Mouse (Mus musculus) embryonic facial prominence, embryonic 12.5 days (tissue): Measurements from ENCODE around the gene Slf1. TPM values are rescaled to one million over a fixed set of nuclear protein-coding genes. Genes with fewer than 3 reads are reported as not detected.
"Not testable (repeated sequence)": the region's sequence is repeated elsewhere in the genome, so short reads cannot be mapped to it uniquely, and the experiment has no call there.

Experiments
- ATAC-seq: fragments of 200-750 bp; cut with Nextera tagmentation; 2 replicates; pipeline ENCODE4 v1.8.0; 2017; ENCODE audit not compliant: insufficient number of reproducible peaks, insufficient read depth, low FRiP score, low TSS enrichment
- H3K27ac ChIP-seq: fragments of 300-500 bp; sonication (generic); 2 replicates; pipeline ENCODE4 v1.5.1; 2016; ENCODE audit warnings: mild to moderate bottlenecking
- H3K27me3 ChIP-seq: fragments of 300-500 bp; sonication (generic); 2 replicates; pipeline ENCODE4 v1.6.1; 2016; ENCODE audit warnings: mild to moderate bottlenecking, moderate library complexity
- H3K36me3 ChIP-seq: fragments of 300-500 bp; sonication (generic); 2 replicates; pipeline ENCODE4 v1.6.1; 2016; ENCODE audit warnings: mild to moderate bottlenecking
- H3K4me1 ChIP-seq: fragments of 300-500 bp; sonication (generic); 2 replicates; pipeline ENCODE4 v1.6.1; 2016
- H3K4me2 ChIP-seq: fragments of 300-500 bp; sonication (generic); replicated peaks from 2 replicates; pipeline ENCODE4 v1.6.1; 2016; ENCODE audit warnings: mild to moderate bottlenecking, moderate library complexity
- H3K4me3 ChIP-seq: fragments of 300-500 bp; sonication (generic); 2 replicates; pipeline ENCODE4 v1.5.1; 2016; ENCODE audit warnings: mild to moderate bottlenecking
- H3K9ac ChIP-seq: fragments of 300-500 bp; sonication (generic); 2 replicates; pipeline ENCODE4 v1.6.1; 2016; ENCODE audit warnings: mild to moderate bottlenecking, moderate library complexity
- H3K9me3 ChIP-seq: fragments of 300-500 bp; sonication (generic); 2 replicates; pipeline ENCODE4 v1.6.1; 2016; ENCODE audit warnings: mild to moderate bottlenecking, moderate library complexity
- WGBS: fragments of 180-500 bp; shearing (Covaris S2); methylation state at CpG from one replicate; pipeline ENCODE4 v1.1.7; 2016; 5-methylcytosine and 5-hydroxymethylcytosine counted together
- polyA plus RNA-seq: library from polyadenylated mRNA; unstranded; fragments of >200 nt; fragmentation: Nextera tagmentation; extraction: Ambion mirVana; gene quantifications from 2 replicates; pipeline ENCODE4 v1.2.1, GENCODE M21; 2016

Slf1 gene
- 43.7 and 52.4 TPM in 2 replicates for polyA plus RNA-seq

GRCm38 (mm10) chr13:77134931-77135620 lies at the start of gene Slf1, which contains the start of gene 2210408I21Rik:
Slf1 (minus strand) TSS chr13:77135473.
2210408I21Rik (plus strand) TSS chr13:77135540.
- under 1% methylated on average over 65 of the region's 65 CpGs for WGBS
- Histone ChIP-seq H3K4me1 (peaks cover 10% of the 10 kb centered on the region), H3K27ac (peak within 1 kb of the TSS; percentile 96), H3K27me3 (no peaks in the 10 kb centered on the region), H3K4me2 (peak within 1 kb of the TSS; percentile 61), H3K9ac (peak within 1 kb of the TSS; percentile 93), H3K4me3 (peak within 1 kb of the TSS; percentile 91), H3K36me3 (no peaks in the 10 kb centered on the region), H3K9me3 (no peaks in the 10 kb centered on the region)
- peak; percentile 95 for ATAC-seq

- Histone ChIP-seq H3K4me3 (no peak overlapping the region), H3K9me3 (no peaks in the 10 kb centered on the region), H3K4me2 (no peak overlapping the region), H3K9ac (no peak overlapping the region), H3K4me1 (no peaks in the 10 kb centered on the region), H3K27me3 (no peaks in the 10 kb centered on the region), H3K36me3 (no peaks in the 10 kb centered on the region), H3K27ac (no peak overlapping the region)
- ATAC-seq, result no peak
These were observed 42.7 kb upstream of the Slf1 start for GRCm38 (mm10) chr13:77177931-77178330.

- no peaks in the 10 kb centered on the region for H3K27me3 ChIP-seq
- no peaks in the 10 kb centered on the region for H3K9me3 ChIP-seq
- H3K27ac ChIP-seq, result no peak overlapping the region
- no peak for ATAC-seq
- no peak overlapping the region for H3K9ac ChIP-seq
- H3K36me3 ChIP-seq, result no peaks in the 10 kb centered on the region
- 91% methylated on average over 2 of the region's 2 CpGs for WGBS
- H3K4me3 ChIP-seq, result no peak overlapping the region
- peaks cover 10% of the 10 kb centered on the region for H3K4me1 ChIP-seq
- H3K4me2 ChIP-seq, result no peak overlapping the region
These were observed 5.6 kb upstream of the Slf1 start for GRCm38 (mm10) chr13:77140890-77141289.

- WGBS, result under 1% methylated on average over 11 of the region's 11 CpGs
- H3K9me3 ChIP-seq, result no peaks in the 10 kb centered on the region
- H3K4me3 ChIP-seq, result peak overlapping the region; percentile 91
- peak; percentile 59 for ATAC-seq
- peak overlapping the region; percentile 61 for H3K4me2 ChIP-seq
- no peaks in the 10 kb centered on the region for H3K27me3 ChIP-seq
- peaks cover 10% of the 10 kb centered on the region for H3K4me1 ChIP-seq
- H3K36me3 ChIP-seq, result no peaks in the 10 kb centered on the region
- peak overlapping the region; percentile 96 for H3K27ac ChIP-seq
- peak overlapping the region; percentile 93 for H3K9ac ChIP-seq
These were observed 328 bp upstream of the Slf1 start for GRCm38 (mm10) chr13:77135621-77135981.

- no peak overlapping the region for H3K27ac ChIP-seq
- 82% methylated on average over 2 of the region's 2 CpGs for WGBS
- H3K4me2 ChIP-seq, result no peak overlapping the region
- H3K36me3 ChIP-seq, result no peaks in the 10 kb centered on the region
- no peaks in the 10 kb centered on the region for H3K9me3 ChIP-seq
- no peak overlapping the region for H3K4me3 ChIP-seq
- peaks cover 2% of the 10 kb centered on the region; the same call in 1 of the 2 replicates for H3K4me1 ChIP-seq
- no peaks in the 10 kb centered on the region for H3K27me3 ChIP-seq
- no peak overlapping the region for H3K9ac ChIP-seq
- ATAC-seq, result no peak
These were observed 4.1 kb downstream of the Slf1 start for GRCm38 (mm10) chr13:77131132-77131531.

GRCm38 (mm10) chr13:77128240-77128639 lies 7.0 kb downstream of the Slf1 start:
- Histone ChIP-seq H3K9ac (no peak overlapping the region), H3K9me3 (no peaks in the 10 kb centered on the region), H3K27ac (no peak overlapping the region), H3K4me1 (no peaks in the 10 kb centered on the region), H3K27me3 (no peaks in the 10 kb centered on the region), H3K4me3 (no peak overlapping the region), H3K36me3 (0 out of 2 replicates have a peak, but pooled peaks cover 5% of the 10 kb centered on the region), H3K4me2 (no peak overlapping the region)
- no peak for ATAC-seq
- WGBS, result 78% methylated on average over 2 of the region's 2 CpGs

GRCm38 (mm10) chr13:77125159-77125558 lies 10.1 kb downstream of the Slf1 start:
- no peak overlapping the region for H3K27ac ChIP-seq
- H3K27me3 ChIP-seq, result no peaks in the 10 kb centered on the region

GRCm38 (mm10) chr13:77118695-77119094 lies 16.6 kb downstream of the Slf1 start:
- H3K36me3 ChIP-seq, result no peaks in the 10 kb centered on the region

More at GRCm38 (mm10) chr13:77125159-77125558, 10.1 kb downstream of the Slf1 start:
- 0 out of 2 replicates have a peak, but pooled peaks cover 5% of the 10 kb centered on the region for H3K36me3 ChIP-seq
- no peak for ATAC-seq
- H3K9ac ChIP-seq, result no peak overlapping the region
- no peak overlapping the region for H3K4me2 ChIP-seq
- no peaks in the 10 kb centered on the region for H3K4me1 ChIP-seq
- WGBS, result 96% methylated on average over 3 of the region's 3 CpGs
- no peak overlapping the region for H3K4me3 ChIP-seq
- H3K9me3 ChIP-seq, result no peaks in the 10 kb centered on the region

GRCm38 (mm10) chr13:77107734-77108133 lies 27.5 kb downstream of the Slf1 start:
- H3K4me1 ChIP-seq, result no peaks in the 10 kb centered on the region
- H3K9me3 ChIP-seq, result no peaks in the 10 kb centered on the region
- no peaks in the 10 kb centered on the region for H3K27me3 ChIP-seq
- H3K9ac ChIP-seq, result no peak overlapping the region
- peaks cover 7% of the 10 kb centered on the region for H3K36me3 ChIP-seq
- no peak for ATAC-seq
- H3K27ac ChIP-seq, result no peak overlapping the region
- H3K4me3 ChIP-seq, result no peak overlapping the region
- H3K4me2 ChIP-seq, result no peak overlapping the region

More at GRCm38 (mm10) chr13:77118695-77119094, 16.6 kb downstream of the Slf1 start:
- Histone ChIP-seq H3K9ac (no peak overlapping the region), H3K4me1 (no peaks in the 10 kb centered on the region), H3K27me3 (no peaks in the 10 kb centered on the region), H3K27ac (no peak overlapping the region), H3K4me3 (no peak overlapping the region), H3K9me3 (no peaks in the 10 kb centered on the region), H3K4me2 (no peak overlapping the region)
- ATAC-seq, result no peak
- WGBS, result 95% methylated on average over 4 of the region's 4 CpGs

GRCm38 (mm10) chr13:77092876-77093275 lies 42.4 kb downstream of the Slf1 start:
- H3K4me1 ChIP-seq, H3K27ac ChIP-seq, H3K9me3 ChIP-seq, H3K9ac ChIP-seq, H3K4me3 ChIP-seq, ATAC-seq, H3K4me2 ChIP-seq, H3K27me3 ChIP-seq, H3K36me3 ChIP-seq: not testable (repeated sequence)
- 100% methylated on average over 1 of the region's 1 CpGs for WGBS

GRCm38 (mm10) chr13:77072030-77072429 lies 63.2 kb downstream of the Slf1 start:
- no peak overlapping the region for H3K27ac ChIP-seq
- no peaks in the 10 kb centered on the region for H3K27me3 ChIP-seq
- peaks cover 2% of the 10 kb centered on the region; the same call in 1 of the 2 replicates for H3K9me3 ChIP-seq
- no peak for ATAC-seq
- no peaks in the 10 kb centered on the region for H3K4me1 ChIP-seq
- H3K4me3 ChIP-seq, result no peak overlapping the region
- H3K4me2 ChIP-seq, result no peak overlapping the region
- H3K9ac ChIP-seq, result no peak overlapping the region
- H3K36me3 ChIP-seq, result peaks cover 14% of the 10 kb centered on the region

- no peak for ATAC-seq
- H3K4me3 ChIP-seq, result no peak overlapping the region
- 93% methylated on average over 1 of the region's 1 CpGs for WGBS
These were observed 66.4 kb downstream of the Slf1 start for GRCm38 (mm10) chr13:77068847-77069246.

More at GRCm38 (mm10) chr13:77068847-77069246, 66.4 kb downstream of the Slf1 start:
- no peaks in the 10 kb centered on the region for H3K36me3 ChIP-seq
- no peak overlapping the region for H3K27ac ChIP-seq
- no peaks in the 10 kb centered on the region for H3K27me3 ChIP-seq
- H3K9me3 ChIP-seq, result no peaks in the 10 kb centered on the region
- H3K4me2 ChIP-seq, result no peak overlapping the region
- no peak overlapping the region for H3K9ac ChIP-seq
- no peaks in the 10 kb centered on the region for H3K4me1 ChIP-seq
